Mouse (Mus musculus) kidney, postnatal 25 days (tissue): ENCODE data around the gene 1700001C02Rik.
A peak's percentile ranks its signal among the peaks of the same experiment; 100 is the strongest.

Source experiments
- DNase-seq, 2 experiments: peaks; one replicate each; pipeline ENCODE4 v3.0.0; 2021; ENCODE audit warnings: mixed read lengths in 2 of 2

Gene 1700001C02Rik

DNA sequence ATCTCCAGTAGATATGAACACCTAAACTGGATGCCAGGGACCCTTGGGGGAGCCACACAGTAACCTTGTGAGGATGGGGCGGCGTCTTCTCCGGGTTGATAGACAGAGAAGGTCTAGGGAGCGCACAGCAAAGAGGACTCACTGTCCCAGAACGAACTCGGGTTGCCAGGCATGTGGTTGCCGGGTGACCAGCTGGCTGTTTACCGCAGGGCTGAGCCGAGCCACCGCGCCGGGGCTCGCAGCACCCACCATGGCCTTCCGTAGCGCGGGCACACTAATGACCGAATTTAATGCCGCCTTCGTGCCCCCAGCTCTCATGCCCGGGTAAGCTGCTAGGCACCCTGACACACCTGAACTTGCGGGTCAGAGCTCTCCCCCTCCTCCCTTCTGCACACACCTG lies at the start of gene 1700001C02Rik:
Gene 1700001C02Rik (plus strand): TSS at position 187 of the 400 bp plus-strand sequence.
- no peak for DNase-seq

DNA sequence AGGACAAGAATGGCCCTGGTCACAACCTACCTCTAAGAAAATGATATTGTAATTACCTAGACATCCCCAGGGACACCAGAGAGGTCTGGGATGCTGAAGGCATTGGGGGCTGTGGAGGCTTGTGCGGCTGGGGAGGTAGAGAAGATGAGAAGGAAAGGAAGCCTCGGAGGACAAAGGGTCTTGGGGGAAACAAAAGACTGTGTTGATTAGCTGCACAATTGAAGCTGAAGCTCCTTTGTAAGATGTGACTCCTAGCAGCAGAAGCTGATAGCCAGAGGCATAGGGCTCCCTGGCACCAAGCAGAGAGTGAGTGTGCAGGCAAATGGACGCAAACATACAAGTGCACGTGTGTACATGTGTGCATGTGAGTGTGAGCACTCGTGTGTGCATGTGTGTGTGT lies 49.2 kb upstream of the 1700001C02Rik start:
- DNase-seq = no peak

GRCm38 (mm10) chr5:30423121-30423520 lies 42.7 kb upstream of the 1700001C02Rik start:
- DNase-seq = no peak

DNA sequence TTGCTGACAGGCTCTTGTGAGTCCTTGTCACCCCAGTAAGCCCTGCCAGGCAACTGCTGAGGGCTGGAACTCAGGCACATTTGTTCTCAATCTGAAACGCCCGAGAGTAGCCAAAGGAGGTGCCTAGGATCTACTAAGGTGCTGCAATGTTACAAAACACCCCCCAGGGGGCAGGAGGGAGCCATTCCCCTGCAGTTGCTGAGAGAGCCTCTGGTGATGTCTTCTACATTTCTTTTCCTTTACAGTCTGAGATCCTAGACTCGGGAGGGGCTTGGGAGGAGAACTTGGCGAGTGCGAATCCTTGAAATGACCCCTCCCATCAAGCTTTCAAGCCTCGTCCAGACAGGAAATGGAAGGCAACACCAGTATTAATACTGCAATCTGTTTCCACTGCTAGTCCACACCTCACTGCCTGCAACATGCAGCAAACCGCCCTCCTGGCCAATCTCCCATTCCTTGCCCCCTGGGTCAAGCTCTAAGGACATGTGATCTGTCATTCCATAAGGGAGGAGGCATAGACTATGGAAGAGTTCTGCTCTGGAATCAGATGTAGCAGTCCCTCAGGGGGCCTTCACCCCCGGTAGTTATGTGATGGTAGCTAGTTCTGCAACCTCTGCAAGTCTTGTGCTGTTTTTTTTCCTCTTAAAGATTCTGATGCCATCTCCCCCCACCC lies 42.1 kb upstream of the 1700001C02Rik start:
- peak; percentile 20 to 59 for DNase-seq

GRCm38 (mm10) chr5:30427406-30427805 lies 38.4 kb upstream of the 1700001C02Rik start:
- no peak for DNase-seq

DNA sequence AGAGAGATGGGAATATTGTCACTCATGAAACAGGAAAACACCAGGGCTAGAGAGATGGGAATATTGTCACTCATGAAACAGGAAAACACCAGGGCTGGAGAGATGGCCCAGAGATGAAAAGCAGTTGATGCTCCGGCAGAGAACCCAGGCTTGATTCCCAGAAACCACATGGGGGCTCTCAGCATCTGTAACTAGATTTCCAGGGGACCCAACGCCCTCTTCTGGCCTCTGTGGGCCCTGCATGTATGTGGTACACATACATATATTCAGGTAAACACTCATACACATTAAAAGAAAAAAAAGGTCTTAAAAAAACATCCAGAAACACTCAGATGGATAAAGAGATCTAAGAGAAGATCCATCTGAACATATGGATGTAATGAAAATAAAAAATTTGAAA lies 26.9 kb upstream of the 1700001C02Rik start:
- DNase-seq = no peak

GRCm38 (mm10) chr5:30440308-30440906 lies 25.4 kb upstream of the 1700001C02Rik start:
- no peak for DNase-seq

DNA sequence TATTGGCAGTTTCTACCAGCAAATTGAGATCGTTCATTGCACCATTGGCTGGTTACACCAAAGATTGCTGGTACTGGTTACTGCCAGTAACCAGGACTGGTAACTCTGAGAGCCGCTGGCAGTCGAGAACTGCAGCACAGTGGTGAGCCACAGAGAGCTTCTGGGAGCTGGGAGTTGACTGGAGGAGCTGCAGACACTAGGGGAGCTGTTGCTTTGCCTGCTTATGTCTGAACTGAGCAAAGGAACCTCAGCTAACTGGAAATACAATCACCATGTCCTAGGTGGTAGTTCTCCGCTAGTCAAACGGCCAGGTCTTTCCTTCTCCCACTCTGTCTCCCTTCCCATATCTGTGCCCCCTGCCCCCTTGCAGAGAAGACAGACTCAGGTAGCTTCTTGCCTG lies 23.7 kb upstream of the 1700001C02Rik start:
- DNase-seq = no peak

DNA sequence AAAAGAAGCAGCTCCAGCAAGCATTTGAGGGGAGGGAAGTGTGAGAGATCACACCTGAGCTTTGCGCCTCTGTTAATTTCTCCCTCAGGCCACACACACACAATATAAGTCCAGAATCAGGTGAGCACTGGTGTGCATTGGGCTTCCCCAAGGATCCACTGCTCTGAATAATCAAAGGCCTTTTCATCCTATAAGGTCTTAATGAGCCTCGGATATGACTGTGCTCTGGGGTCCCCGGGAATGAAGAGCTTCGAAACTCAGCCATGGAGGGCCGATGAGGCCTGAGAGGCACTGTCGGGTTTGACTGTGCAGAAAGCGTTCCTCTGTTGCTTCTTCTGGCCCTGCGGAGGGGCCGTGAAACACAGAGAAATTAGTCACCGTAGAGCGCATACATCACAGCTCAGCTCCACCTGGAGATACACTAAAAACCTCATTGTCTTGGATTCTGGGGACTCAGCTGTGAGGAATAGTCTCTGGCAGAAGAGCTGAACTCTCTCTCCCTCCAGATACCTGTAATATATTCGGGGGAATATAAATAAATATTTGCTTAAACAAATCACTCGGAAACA lies 21.4 kb upstream of the 1700001C02Rik start:
- DNase-seq = no peak

DNA sequence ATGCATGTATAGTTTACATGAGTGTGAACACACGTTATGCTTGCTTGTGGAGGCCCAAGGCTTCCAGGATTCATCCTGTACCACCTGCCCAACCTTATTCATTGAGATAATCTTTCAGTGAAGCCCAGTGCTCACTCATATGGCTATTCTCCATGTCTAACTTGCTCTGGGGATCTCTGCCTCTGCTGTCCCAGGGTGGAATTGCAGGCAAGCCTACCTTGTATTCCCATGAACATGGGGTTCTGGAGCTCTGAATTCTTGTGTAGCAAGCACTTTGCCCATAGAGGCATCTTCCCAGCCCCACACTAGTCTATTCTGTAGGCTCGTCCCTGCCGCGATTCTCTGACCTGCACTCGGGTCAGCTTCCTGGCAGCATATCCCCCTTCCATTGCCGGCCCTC lies 9.8 kb upstream of the 1700001C02Rik start:
- peak in 1 of 2 experiments; percentile 28 for DNase-seq

GRCm38 (mm10) chr5:30460155-30460554 lies 5.7 kb upstream of the 1700001C02Rik start:
- DNase-seq = no peak

- DNase-seq = no peak
Observed at GRCm38 (mm10) chr5:30461821-30462220, 4.0 kb upstream of the 1700001C02Rik start, which contains the start of gene Otof. Gene Otof (minus strand): TSS chr5:30461932.

GRCm38 (mm10) chr5:30466315-30466714 lies 468 bp downstream of the 1700001C02Rik start:
- no peak for DNase-seq

DNA sequence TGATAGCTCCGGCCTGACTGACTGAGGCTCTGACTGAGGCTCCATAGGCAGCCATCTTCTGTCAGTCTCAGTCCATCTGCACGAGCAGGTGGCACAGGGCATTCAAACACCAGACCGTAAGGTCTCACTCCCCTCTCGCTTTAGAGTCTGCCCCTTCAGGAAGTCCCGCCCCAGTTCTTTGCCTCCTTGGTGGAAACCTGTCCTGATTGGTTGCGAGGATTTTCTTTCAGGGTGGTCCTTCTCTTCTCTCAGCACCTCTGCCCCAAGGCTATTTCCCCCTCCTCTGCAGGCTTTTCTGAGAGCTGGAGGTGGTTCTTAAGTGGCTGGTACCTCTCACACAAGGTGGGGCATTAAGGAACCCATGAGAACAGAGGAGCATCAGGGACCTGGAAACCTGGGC lies 4.6 kb downstream of the 1700001C02Rik start:
- DNase-seq = no peak

- DNase-seq = no peak
Observed at GRCm38 (mm10) chr5:30472148-30472547, 6.3 kb downstream of the 1700001C02Rik start.

DNA sequence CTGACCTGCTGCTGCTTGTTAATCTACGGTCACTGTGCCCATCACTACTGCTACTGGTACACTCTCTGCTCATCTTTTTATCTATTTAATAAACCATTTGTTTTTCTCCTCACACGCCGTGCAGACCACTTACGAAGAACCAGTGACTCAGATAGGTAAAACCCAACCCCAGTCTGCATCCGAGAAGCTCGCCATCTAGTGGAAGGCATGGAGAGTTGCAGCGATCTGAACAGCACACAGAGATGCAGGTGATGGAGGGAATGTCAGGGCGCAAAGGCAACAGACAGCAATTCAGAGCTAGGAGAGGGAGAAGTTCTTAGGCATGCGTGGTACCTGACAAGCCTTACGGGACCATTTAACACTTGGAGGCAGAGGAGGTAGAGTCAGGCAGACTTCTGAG lies 10.7 kb downstream of the 1700001C02Rik start:
- no peak for DNase-seq

DNA sequence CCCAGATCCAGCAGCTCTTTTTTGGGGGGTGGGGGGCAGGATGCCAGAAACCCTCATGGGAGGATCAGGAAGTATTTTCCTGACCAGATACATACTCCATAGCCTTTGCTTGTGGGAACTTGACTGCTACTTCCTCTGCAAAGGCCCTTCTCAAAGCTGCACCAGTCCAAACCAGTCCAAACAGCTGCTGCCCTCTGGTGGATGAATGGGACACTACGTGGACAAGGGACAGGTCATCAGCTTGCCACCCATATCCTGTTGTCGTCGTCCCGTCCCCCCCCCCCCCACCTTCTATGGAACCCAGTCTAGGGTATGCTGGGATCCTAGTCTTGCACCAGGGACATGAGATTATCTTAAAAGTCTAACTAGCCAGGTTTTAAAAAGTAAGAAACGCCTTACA lies 16.5 kb downstream of the 1700001C02Rik start:
- peak; percentile 65 to 81 for DNase-seq

GRCm38 (mm10) chr5:30483533-30483932 lies 17.7 kb downstream of the 1700001C02Rik start:
- DNase-seq = no peak

DNA sequence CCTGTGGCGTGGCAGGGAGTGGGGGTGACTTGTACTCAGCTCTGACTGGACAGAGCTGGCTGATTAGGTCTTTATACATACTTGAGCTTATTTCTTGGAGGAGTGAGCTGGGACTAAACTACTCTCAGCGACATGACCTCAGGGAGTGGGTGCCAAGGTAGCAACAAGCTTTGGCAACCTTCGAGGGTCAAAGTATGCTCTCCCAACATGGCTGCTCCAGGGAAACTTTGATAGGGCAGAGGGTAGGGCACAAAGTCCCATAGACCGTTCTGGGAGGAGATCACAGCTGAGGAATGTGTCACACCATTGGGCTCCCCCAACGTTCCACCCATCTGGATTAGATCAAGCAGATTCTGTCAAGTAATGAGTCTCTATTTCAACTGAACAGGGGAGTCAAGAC lies 18.7 kb downstream of the 1700001C02Rik start:
- DNase-seq = peak; percentile 28 to 43

GRCm38 (mm10) chr5:30485136-30485535 lies 19.3 kb downstream of the 1700001C02Rik start:
- peak; percentile 47 to 71 for DNase-seq

DNA sequence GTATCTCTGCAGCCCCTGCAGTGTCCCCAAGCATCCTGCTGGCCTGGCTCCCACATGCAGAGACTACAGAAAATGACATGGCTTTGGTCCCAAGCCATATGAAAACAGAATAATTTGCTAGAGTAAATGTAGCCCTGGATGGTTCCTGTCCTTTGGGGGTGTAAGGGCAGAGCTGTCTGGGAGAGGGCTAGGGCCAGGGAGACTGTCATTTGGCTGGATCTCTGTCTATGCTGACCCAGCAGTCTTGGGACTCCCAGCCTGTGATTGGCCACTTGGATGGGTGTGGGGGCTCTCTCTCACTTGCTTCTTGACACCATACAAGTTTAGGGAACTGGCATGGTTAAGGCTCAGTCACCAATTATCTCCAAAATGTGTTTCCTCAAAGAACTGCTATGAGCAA lies 24.4 kb downstream of the 1700001C02Rik start:
- peak in 1 of 2 experiments; percentile 20 for DNase-seq

DNA sequence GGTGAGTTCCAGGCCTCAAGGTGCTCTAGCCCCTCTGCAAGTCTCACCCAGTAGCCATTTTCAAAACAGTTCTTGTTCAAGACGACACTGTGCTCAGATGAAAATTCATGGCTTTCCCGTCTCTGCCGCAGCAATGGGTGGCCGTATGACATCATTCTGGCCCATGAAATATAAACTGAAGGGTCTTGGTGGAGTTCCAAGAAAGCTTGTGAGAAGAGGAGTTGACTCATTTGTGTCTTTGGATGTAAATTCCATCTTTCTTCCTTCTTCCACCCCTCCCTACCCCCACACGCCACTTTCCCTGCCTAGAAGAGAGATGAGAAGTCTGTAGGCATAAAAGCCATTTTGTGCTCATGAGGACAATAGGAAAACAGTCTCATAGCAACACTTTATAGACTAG lies 25.0 kb downstream of the 1700001C02Rik start:
- no peak for DNase-seq

GRCm38 (mm10) chr5:30493723-30494122 lies 27.9 kb downstream of the 1700001C02Rik start:
- peak in 1 of 2 experiments; percentile 32 for DNase-seq

DNA sequence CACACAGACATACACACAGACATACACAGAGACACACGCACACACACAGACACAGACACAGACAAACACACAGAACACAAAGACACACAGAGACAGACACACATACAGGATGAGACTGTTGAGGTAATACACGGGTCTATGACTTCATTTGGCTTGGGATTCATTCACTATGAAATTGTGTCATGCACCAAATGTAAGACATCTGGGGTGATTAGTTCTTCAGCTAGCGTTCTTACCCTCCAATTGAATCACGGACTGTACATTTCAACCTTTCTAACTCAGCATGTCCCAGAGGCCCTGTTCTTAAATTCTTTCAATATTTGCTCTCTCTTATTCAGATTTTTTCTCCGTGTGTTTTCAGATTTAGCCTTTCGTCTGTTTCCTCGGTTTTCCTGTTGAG lies 28.8 kb downstream of the 1700001C02Rik start:
- no peak for DNase-seq
